Mouse (Mus musculus): ENCODE measurements around the gene Alpk1.

Gene Alpk1

GRCm38 (mm10) chr3:127719601-127720000, 60.7 kb downstream of the Alpk1 start:
- POLR2A ChIA-PET = interaction anchor here in 1 of 4 experiments (0.6 kb wide), 1 partner anchor 191 kb away, joined by 5 read pairs; no protein-coding TSS in a partner anchor
- CTCF ChIA-PET = interaction anchor here in 1 of 4 experiments (0.6 to 0.7 kb wide), 2 partner anchors 525 to 948 kb away, joined by 4 to 6 read pairs; no protein-coding TSS in a partner anchor

GRCm38 (mm10) chr3:127716759-127717158, 63.6 kb downstream of the Alpk1 start:
- POLR2A ChIA-PET = no interaction called here
- CTCF ChIA-PET = interaction anchor here in 2 of 4 experiments (0.6 to 1.0 kb wide), 3 partner anchors 77 to 264 kb away, joined by 3 to 4 read pairs (median 4); no protein-coding TSS in a partner anchor

GRCm38 (mm10) chr3:127713112-127713511, 67.2 kb downstream of the Alpk1 start:
- CTCF ChIA-PET = no interaction called here
- POLR2A ChIA-PET = no interaction called here

- POLR2A ChIA-PET = no interaction called here
Observed at GRCm38 (mm10) chr3:127711536-127711935, 68.8 kb downstream of the Alpk1 start.

GRCm38 (mm10) chr3:127707089-127707485, 73.2 kb downstream of the Alpk1 start:
- ChIA-PET POLR2A (no interaction called here), CTCF (no interaction called here)

More at GRCm38 (mm10) chr3:127711536-127711935, 68.8 kb downstream of the Alpk1 start:
- CTCF ChIA-PET = interaction anchor here in 2 of 4 experiments (0.6 kb wide), 2 partner anchors 31 to 48 kb away, joined by 3 read pairs; no protein-coding TSS in a partner anchor

- ChIA-PET CTCF (no interaction called here), POLR2A (no interaction called here)
Observed at GRCm38 (mm10) chr3:127706445-127707088, 73.8 kb downstream of the Alpk1 start.

GRCm38 (mm10) chr3:127705515-127706444, 74.5 kb downstream of the Alpk1 start:
- POLR2A ChIA-PET = no interaction called here

GRCm38 (mm10) chr3:127705139-127705514, 75.2 kb downstream of the Alpk1 start:
- ChIA-PET CTCF (interaction anchor here in 2 of 4 experiments (1.0 to 1.1 kb wide), 2 partner anchors 71 to 79 kb away, joined by 3 to 4 read pairs; no protein-coding TSS in a partner anchor), POLR2A (no interaction called here)

More at GRCm38 (mm10) chr3:127705515-127706444, 74.5 kb downstream of the Alpk1 start:
- CTCF ChIA-PET = interaction anchor here in 1 of 4 experiments (1.0 kb wide), 1 partner anchor 72 kb away, joined by 3 read pairs; no protein-coding TSS in a partner anchor

- POLR2A ChIA-PET = no interaction called here
Observed at GRCm38 (mm10) chr3:127701196-127701825, 79.0 kb downstream of the Alpk1 start.

GRCm38 (mm10) chr3:127698636-127699035, 81.7 kb downstream of the Alpk1 start:
- ChIA-PET POLR2A (no interaction called here), CTCF (no interaction called here)

More at GRCm38 (mm10) chr3:127701196-127701825, 79.0 kb downstream of the Alpk1 start:
- CTCF ChIA-PET = interaction anchor here in 1 of 4 experiments (0.6 kb wide), 1 partner anchor 379 kb away, joined by 3 read pairs; no protein-coding TSS in a partner anchor

GRCm38 (mm10) chr3:127696541-127696940, 83.8 kb downstream of the Alpk1 start:
- CTCF ChIA-PET = interaction anchor here in 1 of 4 experiments (1.5 kb wide), 1 partner anchor 62 kb away, joined by 3 read pairs; no protein-coding TSS in a partner anchor

GRCm38 (mm10) chr3:127694802-127695771, 85.2 kb downstream of the Alpk1 start:
- POLR2A ChIA-PET = no interaction called here
- CTCF ChIA-PET = interaction anchor here in 2 of 4 experiments (0.6 kb wide), 2 partner anchors 716 to 923 kb away, joined by 3 to 4 read pairs; no protein-coding TSS in a partner anchor

More at GRCm38 (mm10) chr3:127696541-127696940, 83.8 kb downstream of the Alpk1 start:
- POLR2A ChIA-PET = no interaction called here

GRCm38 (mm10) chr3:127691230-127691629, 89.1 kb downstream of the Alpk1 start:
- POLR2A ChIA-PET = no interaction called here
- CTCF ChIA-PET = no interaction called here

GRCm38 (mm10) chr3:127679703-127680102, 100.6 kb downstream of the Alpk1 start:
- POLR2A ChIA-PET = no interaction called here
- CTCF ChIA-PET = no interaction called here

- POLR2A ChIA-PET = no interaction called here
Observed at GRCm38 (mm10) chr3:127661646-127662531, 118.4 kb downstream of the Alpk1 start.

GRCm38 (mm10) chr3:127660712-127661111, 119.6 kb downstream of the Alpk1 start:
- CTCF ChIA-PET = no interaction called here
- POLR2A ChIA-PET = interaction anchor here in 1 of 4 experiments (0.6 kb wide), 1 partner anchor 27 kb away, joined by 4 read pairs; no protein-coding TSS in a partner anchor

More at GRCm38 (mm10) chr3:127661646-127662531, 118.4 kb downstream of the Alpk1 start:
- CTCF ChIA-PET = interaction anchor here in 1 of 4 experiments (0.8 kb wide), 1 partner anchor 22 kb away, joined by 3 read pairs; no protein-coding TSS in a partner anchor
